Mouse (Mus musculus): ENCODE data around the gene Bola3. TPM values are rescaled to one million over a fixed set of nuclear protein-coding genes. Genes with fewer than 3 reads are reported as not detected.
A peak's percentile ranks its signal among the peaks of the same experiment; 100 is the strongest.

The Bola3 gene
- polyA plus RNA-seq, 1 experiment from 2014 or later = 297 TPM

DNA sequence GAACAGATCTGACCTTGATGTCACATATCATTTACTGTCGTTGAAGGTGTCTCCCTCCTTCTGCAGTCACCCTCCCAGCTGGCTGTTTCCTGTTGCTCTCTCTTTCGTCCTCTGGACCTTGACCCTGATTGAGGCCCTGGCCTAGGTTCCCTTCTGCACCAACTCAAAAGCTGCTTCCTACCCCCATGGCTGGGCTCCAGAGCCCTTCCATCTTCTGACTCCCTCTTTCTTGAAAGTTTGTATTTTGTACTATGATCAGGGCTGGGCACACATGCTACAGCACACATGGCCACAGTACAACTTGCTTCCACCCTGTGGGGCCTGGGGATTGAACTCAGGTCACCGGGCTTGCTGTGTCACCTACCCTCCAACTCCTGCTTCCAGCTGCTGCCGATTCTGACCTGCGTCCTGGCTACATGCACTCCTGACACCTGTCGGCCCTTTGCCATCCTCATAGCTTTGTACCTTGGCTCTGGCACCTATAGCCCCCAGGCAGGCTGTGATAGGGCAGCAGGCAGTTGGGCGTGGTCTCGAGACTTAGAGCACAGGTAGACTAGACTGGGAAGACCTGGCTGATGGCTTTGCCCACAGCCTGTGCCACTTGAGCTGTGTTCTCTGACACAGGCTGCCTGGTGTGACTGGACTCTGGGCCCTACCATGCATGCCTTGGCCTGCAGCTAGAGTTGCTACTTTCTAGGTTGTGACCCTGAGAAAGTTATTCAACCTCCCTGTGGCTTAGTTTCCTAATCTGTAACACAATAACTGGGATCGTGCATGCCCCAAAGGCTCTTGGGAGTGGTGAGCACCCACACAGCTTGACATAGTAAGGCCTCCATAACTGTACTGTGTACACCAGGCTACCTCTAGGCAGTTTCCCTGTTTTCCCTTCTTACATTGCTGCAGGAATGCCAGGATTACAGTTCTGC is 6.2 kb downstream of the Bola3 start:
- WGBS = 80% methylated on average over 9 of the region's 9 CpGs
- Histone ChIP-seq H3K4me2 (ENCODE audit: low read length) (no peak overlapping the region), H3K4me3 (ENCODE audit: control insufficient read depth in 1 of 2, insufficient read depth in 1 of 2, low read depth in 1 of 2, low read length in 2 of 2) (no peak overlapping the region), H3K9ac (ENCODE audit: low read length) (no peak overlapping the region), H3K27me3 (ENCODE audit: control insufficient read depth, insufficient read depth, low read length) (no peaks in the 10 kb centered on the region), H3K36me3 (ENCODE audit: control insufficient read depth, insufficient read depth, low read length) (peaks cover 73% of the 10 kb centered on the region), H3K27ac (replicated peaks in 1 of 2; ENCODE audit: control insufficient read depth in 1 of 2, insufficient read depth in 1 of 2, low read depth in 2 of 2, low read length in 2 of 2) (no peak overlapping the region), H3K9me3 (ENCODE audit: control insufficient read depth, low read length) (no peaks in the 10 kb centered on the region), H3K4me1 (ENCODE audit: control insufficient read depth in 2 of 2, insufficient read depth in 2 of 2, low read length in 2 of 2) (peaks cover 2 to 9% of the 10 kb centered on the region in 2 experiments)
- ATAC-seq (ENCODE audit: insufficient number of reproducible peaks, insufficient read depth, low FRiP score, low read depth) = no peak

DNA sequence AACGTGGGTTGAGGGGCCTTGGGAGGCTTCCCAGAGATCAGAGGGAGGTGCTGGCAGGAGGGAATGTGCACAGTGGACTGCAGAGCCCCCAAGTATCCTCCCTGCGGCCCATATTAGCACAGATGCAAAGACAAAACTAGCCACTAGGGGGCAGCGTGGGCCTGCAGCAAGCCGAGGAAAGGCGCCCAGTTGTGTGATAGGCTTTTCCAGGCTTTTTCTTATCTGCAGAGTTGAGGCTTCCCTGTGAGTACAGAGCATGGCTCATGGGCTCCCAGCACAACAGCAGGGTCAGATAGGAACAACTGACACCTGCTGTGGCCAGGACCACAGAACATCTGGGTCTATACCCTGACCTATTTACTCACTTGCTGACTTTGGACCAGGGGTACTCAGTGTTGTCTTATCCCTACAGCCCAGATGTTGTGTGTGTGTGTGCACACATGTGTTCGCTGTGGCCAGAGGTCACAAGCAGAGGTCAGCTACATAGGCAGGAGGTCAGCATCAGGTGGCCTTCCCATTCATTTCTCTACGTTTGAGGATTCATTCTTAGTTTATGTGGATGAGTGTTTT is 7.7 kb downstream of the Bola3 start:
- Histone ChIP-seq H3K9me3 (ENCODE audit: control insufficient read depth, low read length) (no peaks in the 10 kb centered on the region), H3K4me3 (ENCODE audit: control insufficient read depth in 1 of 2, insufficient read depth in 1 of 2, low read depth in 1 of 2, low read length in 2 of 2) (no peak overlapping the region)
- 24% methylated on average over 7 of the region's 7 CpGs for WGBS

DNA sequence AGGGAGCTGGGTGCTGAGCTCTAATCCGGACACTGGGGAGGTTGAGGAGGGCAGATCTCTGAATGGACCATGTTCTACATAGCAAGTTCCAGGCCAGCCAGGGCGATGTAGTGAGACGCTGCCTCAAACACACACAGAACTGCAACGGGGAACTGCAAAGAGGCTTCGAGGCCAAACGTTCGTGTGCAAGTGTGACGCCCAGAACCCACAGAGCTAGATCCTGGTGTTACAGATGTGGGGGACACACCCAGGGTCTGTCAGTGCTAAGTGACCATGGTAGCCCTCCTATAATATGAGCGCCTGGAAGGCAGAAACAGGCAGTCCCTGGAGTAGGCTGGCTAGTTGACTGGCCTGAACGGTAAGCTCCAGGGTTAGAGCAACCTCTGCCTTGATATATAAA is 8.5 kb downstream of the Bola3 start:
- no peak overlapping the region for H3K4me2 ChIP-seq (ENCODE audit: low read length)
- peaks cover 0 to 4% of the 10 kb centered on the region in 2 experiments; a peak in 1 of 4 replicates for H3K4me1 ChIP-seq (ENCODE audit: control insufficient read depth in 2 of 2, insufficient read depth in 2 of 2, low read length in 2 of 2)
- no peak overlapping the region for H3K9ac ChIP-seq (ENCODE audit: low read length)
- WGBS = 89% methylated on average over 10 of the region's 10 CpGs
- no peak overlapping the region for H3K4me3 ChIP-seq (ENCODE audit: control insufficient read depth in 1 of 2, insufficient read depth in 1 of 2, low read depth in 1 of 2, low read length in 2 of 2)
- no peak overlapping the region for H3K27ac ChIP-seq (replicated peaks in 1 of 2; ENCODE audit: control insufficient read depth in 1 of 2, insufficient read depth in 1 of 2, low read depth in 2 of 2, low read length in 2 of 2)
- no peaks in the 10 kb centered on the region for H3K27me3 ChIP-seq (ENCODE audit: control insufficient read depth, insufficient read depth, low read length)
- H3K9me3 ChIP-seq (ENCODE audit: control insufficient read depth, low read length) = no peaks in the 10 kb centered on the region
- H3K36me3 ChIP-seq (ENCODE audit: control insufficient read depth, insufficient read depth, low read length) = peaks cover 84% of the 10 kb centered on the region
- no peak for ATAC-seq (ENCODE audit: insufficient number of reproducible peaks, insufficient read depth, low FRiP score, low read depth)

More for the DNA sequence above, 7.7 kb downstream of the Bola3 start:
- 0 out of 2 replicates have a peak, but pooled peaks have one; percentile 18 for ATAC-seq (ENCODE audit: insufficient number of reproducible peaks, insufficient read depth, low FRiP score, low read depth)
- no peak overlapping the region for H3K9ac ChIP-seq (ENCODE audit: low read length)
- H3K27ac ChIP-seq (replicated peaks in 1 of 2; ENCODE audit: control insufficient read depth in 1 of 2, insufficient read depth in 1 of 2, low read depth in 2 of 2, low read length in 2 of 2) = no peak overlapping the region
- no peaks in the 10 kb centered on the region for H3K27me3 ChIP-seq (ENCODE audit: control insufficient read depth, insufficient read depth, low read length)
- peaks cover 0 to 4% of the 10 kb centered on the region in 2 experiments; a peak in 1 of 4 replicates for H3K4me1 ChIP-seq (ENCODE audit: control insufficient read depth in 2 of 2, insufficient read depth in 2 of 2, low read length in 2 of 2)
- peaks cover 84% of the 10 kb centered on the region for H3K36me3 ChIP-seq (ENCODE audit: control insufficient read depth, insufficient read depth, low read length)
- H3K4me2 ChIP-seq (ENCODE audit: low read length) = no peak overlapping the region

DNA sequence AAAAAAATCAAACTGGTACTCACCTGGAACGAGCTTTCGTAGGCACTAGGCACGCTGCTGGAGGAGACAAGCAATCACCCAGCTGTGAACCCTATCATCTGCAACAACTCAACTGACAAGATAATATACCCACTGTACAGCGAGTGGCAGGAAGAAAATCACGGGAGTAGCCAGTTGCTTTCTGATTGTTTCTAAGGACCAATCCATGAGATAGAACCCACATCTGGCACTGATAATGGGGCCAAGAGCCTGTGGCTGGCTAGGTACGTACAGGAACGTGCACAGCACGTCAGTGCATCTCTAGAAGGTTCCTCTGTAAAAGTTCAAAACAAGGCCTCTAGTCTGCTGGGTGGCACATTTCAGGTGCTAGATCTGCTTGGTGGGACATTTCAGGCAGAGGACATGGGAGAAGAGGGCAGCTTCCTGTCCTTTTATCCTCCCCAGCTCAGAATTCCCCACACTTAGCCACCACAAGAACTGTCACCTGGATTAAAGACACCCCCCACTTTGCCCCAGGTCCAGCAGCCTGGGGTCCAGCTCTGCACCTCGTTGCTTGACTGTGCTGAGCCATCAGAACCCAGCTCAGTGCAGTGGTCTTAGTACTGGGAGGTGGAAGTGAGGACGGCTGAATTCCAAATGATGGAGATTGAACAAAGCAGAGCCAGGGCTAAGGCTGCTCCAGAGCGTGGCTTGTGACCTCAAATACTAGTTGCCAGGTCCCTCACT is 12.7 kb downstream of the Bola3 start:
- peaks cover 76% of the 10 kb centered on the region for H3K36me3 ChIP-seq (ENCODE audit: control insufficient read depth, insufficient read depth, low read length)
- no peak for ATAC-seq (ENCODE audit: insufficient number of reproducible peaks, insufficient read depth, low FRiP score, low read depth)
- no peak overlapping the region for H3K4me2 ChIP-seq (ENCODE audit: low read length)
- H3K27me3 ChIP-seq (ENCODE audit: control insufficient read depth, insufficient read depth, low read length) = no peaks in the 10 kb centered on the region
- no peak overlapping the region for H3K4me3 ChIP-seq (ENCODE audit: control insufficient read depth in 1 of 2, insufficient read depth in 1 of 2, low read depth in 1 of 2, low read length in 2 of 2)
- no peaks in the 10 kb centered on the region for H3K9me3 ChIP-seq (ENCODE audit: control insufficient read depth, low read length)
- 66% methylated on average over 11 of the region's 11 CpGs for WGBS
- peaks cover 0 to 1% of the 10 kb centered on the region in 2 experiments; a peak in 1 of 4 replicates for H3K4me1 ChIP-seq (ENCODE audit: control insufficient read depth in 2 of 2, insufficient read depth in 2 of 2, low read length in 2 of 2)
- H3K27ac ChIP-seq (replicated peaks in 1 of 2; ENCODE audit: control insufficient read depth in 1 of 2, insufficient read depth in 1 of 2, low read depth in 2 of 2, low read length in 2 of 2) = no peak overlapping the region
- H3K9ac ChIP-seq (ENCODE audit: low read length) = no peak overlapping the region

DNA sequence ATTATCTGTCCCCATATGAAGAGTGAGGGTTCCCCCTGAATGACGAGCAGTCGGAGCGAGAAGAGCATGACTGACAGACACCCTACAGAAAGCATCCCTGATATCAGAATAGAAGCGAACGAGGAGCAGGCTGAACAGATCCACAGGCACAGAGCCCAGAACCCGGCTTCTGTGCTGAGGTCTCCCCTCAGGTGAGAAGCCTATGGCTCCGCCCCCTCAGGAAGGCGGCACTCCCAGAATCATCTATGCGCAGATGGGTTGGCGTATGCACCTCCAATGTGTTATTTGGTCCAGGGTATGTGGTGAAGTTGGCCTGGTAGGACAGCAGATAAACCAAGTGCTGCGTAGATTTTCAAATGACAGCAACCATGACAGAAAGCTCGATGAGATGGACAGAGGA is 14.1 kb downstream of the Bola3 start:
- WGBS = 83% methylated on average over 12 of the region's 12 CpGs
- peaks cover 78% of the 10 kb centered on the region for H3K36me3 ChIP-seq (ENCODE audit: control insufficient read depth, insufficient read depth, low read length)
- ATAC-seq (ENCODE audit: insufficient number of reproducible peaks, insufficient read depth, low FRiP score, low read depth) = no peak

DNA sequence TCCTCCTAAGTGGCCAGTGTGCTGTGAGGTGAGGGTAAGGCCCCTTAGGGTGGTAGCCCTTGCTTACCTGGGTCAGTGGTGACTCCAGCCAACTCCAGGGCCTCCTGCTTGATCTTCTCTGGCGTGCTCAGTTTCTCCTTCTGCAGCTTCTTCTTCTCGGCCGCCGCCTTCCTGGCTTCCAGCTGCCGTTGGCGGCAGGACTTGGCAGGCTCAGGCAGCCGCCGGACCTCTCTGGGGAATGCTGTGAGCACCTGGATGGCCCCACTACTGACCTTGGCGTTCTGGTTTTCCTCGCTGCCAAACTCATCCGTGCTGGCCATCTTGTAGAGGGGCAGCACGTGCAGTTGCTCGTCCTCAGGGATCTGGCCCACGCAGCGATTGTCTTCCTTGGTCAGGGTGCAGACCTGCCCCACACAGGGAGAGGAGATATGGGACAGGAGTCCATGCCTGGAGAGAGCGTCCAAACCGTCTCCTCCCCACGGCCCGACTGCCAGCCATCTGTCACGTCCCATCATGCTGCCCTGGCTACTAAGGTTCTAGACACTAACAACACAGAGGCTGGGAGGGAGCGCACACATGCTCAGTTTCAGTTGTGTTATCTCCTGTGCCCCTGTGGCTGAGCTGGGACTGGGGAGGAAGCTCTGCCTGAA is 21.5 kb downstream of the Bola3 start:
- Histone ChIP-seq H3K9ac (ENCODE audit: low read length) (no peak overlapping the region), H3K9me3 (ENCODE audit: control insufficient read depth, low read length) (no peaks in the 10 kb centered on the region), H3K4me1 (ENCODE audit: control insufficient read depth in 2 of 2, insufficient read depth in 2 of 2, low read length in 2 of 2) (no peaks in the 10 kb centered on the region), H3K36me3 (ENCODE audit: control insufficient read depth, insufficient read depth, low read length) (peaks cover 95% of the 10 kb centered on the region), H3K4me3 (ENCODE audit: control insufficient read depth in 1 of 2, insufficient read depth in 1 of 2, low read depth in 1 of 2, low read length in 2 of 2) (no peak overlapping the region), H3K27ac (replicated peaks in 1 of 2; ENCODE audit: control insufficient read depth in 1 of 2, insufficient read depth in 1 of 2, low read depth in 2 of 2, low read length in 2 of 2) (no peak overlapping the region), H3K27me3 (ENCODE audit: control insufficient read depth, insufficient read depth, low read length) (no peaks in the 10 kb centered on the region), H3K4me2 (ENCODE audit: low read length) (no peak overlapping the region)
- no peak for ATAC-seq (ENCODE audit: insufficient number of reproducible peaks, insufficient read depth, low FRiP score, low read depth)
- 87% methylated on average over 21 of the region's 21 CpGs for WGBS

More for the DNA sequence above, 14.1 kb downstream of the Bola3 start:
- H3K9ac ChIP-seq (ENCODE audit: low read length) = no peak overlapping the region
- no peaks in the 10 kb centered on the region for H3K4me1 ChIP-seq (ENCODE audit: control insufficient read depth in 2 of 2, insufficient read depth in 2 of 2, low read length in 2 of 2)
- H3K9me3 ChIP-seq (ENCODE audit: control insufficient read depth, low read length) = no peaks in the 10 kb centered on the region
- H3K4me3 ChIP-seq (ENCODE audit: control insufficient read depth in 1 of 2, insufficient read depth in 1 of 2, low read depth in 1 of 2, low read length in 2 of 2) = no peak overlapping the region
- no peaks in the 10 kb centered on the region for H3K27me3 ChIP-seq (ENCODE audit: control insufficient read depth, insufficient read depth, low read length)
- H3K4me2 ChIP-seq (ENCODE audit: low read length) = no peak overlapping the region
- no peak overlapping the region for H3K27ac ChIP-seq (replicated peaks in 1 of 2; ENCODE audit: control insufficient read depth in 1 of 2, insufficient read depth in 1 of 2, low read depth in 2 of 2, low read length in 2 of 2)

DNA sequence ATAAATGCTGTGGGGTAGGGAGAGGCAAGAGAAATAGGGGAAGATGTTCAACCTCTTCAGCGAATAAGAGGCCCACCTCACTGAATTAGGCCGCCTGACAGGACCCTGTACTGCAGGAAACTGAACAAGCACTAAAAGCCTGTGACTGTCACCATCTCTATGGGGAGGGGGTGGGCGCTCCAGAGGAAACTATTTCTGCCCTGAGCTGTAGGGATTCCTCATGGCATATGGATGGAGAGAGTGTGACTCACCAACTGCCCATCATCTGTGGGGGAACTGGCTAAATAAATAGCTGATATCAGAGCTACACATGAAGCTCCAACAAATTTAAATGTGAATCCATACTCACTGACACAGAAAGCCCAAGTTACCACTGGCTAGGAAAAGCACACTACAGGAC is 22.4 kb downstream of the Bola3 start:
- Histone ChIP-seq H3K4me2 (ENCODE audit: low read length) (no peak overlapping the region), H3K9me3 (ENCODE audit: control insufficient read depth, low read length) (no peaks in the 10 kb centered on the region), H3K4me1 (ENCODE audit: control insufficient read depth in 2 of 2, insufficient read depth in 2 of 2, low read length in 2 of 2) (no peaks in the 10 kb centered on the region), H3K36me3 (ENCODE audit: control insufficient read depth, insufficient read depth, low read length) (peaks cover 99% of the 10 kb centered on the region), H3K4me3 (ENCODE audit: control insufficient read depth in 1 of 2, insufficient read depth in 1 of 2, low read depth in 1 of 2, low read length in 2 of 2) (no peak overlapping the region), H3K27me3 (ENCODE audit: control insufficient read depth, insufficient read depth, low read length) (no peaks in the 10 kb centered on the region), H3K9ac (ENCODE audit: low read length) (no peak overlapping the region), H3K27ac (replicated peaks in 1 of 2; ENCODE audit: control insufficient read depth in 1 of 2, insufficient read depth in 1 of 2, low read depth in 2 of 2, low read length in 2 of 2) (no peak overlapping the region)
- no peak for ATAC-seq (ENCODE audit: insufficient number of reproducible peaks, insufficient read depth, low FRiP score, low read depth)
- WGBS = 83% methylated on average over 3 of the region's 3 CpGs
